Mouse (Mus musculus) megakaryocyte, embryonic 14.5 days (primary cell): ENCODE results near the gene Ahcyl2. TPM values are rescaled to one million over a fixed set of nuclear protein-coding genes. Genes with fewer than 3 reads are reported as not detected.
A peak's percentile ranks its signal among the peaks of the same experiment; 100 is the strongest.

Source experiments
- H3K27me3 ChIP-seq: replicated peaks from 2 replicates; pipeline ENCODE3; 2012; ENCODE audit warnings: inconsistent platforms
- H3K36me3 ChIP-seq: replicated peaks from 2 replicates; pipeline ENCODE3; 2012; ENCODE audit warnings: low read length, inconsistent platforms, mixed read lengths
- H3K4me1 ChIP-seq: 2 replicates; pipeline ENCODE4 v1.6.1; 2012; ENCODE audit warnings: inconsistent platforms
- H3K4me3 ChIP-seq: replicated peaks from 2 replicates; pipeline ENCODE3; 2012; ENCODE audit warnings: moderate library complexity, mild to moderate bottlenecking, inconsistent platforms
- H3K9me3 ChIP-seq: 2 replicates; pipeline ENCODE4 v1.6.1; 2012; ENCODE audit warnings: inconsistent platforms
- FLI1 ChIP-seq: IDR thresholded peaks from 2 replicates; pipeline ENCODE4 v1.6.1; 2012; ENCODE audit warnings: low read length, inconsistent platforms, mixed read lengths
- GATA1 ChIP-seq: IDR thresholded peaks from 3 replicates; pipeline ENCODE4 v1.6.1; 2012; ENCODE audit warnings: mixed read lengths, low read length, inconsistent platforms, borderline replicate concordance
- polyA plus RNA-seq: library from polyadenylated mRNA; stranded (reverse); fragments of >175 nt; gene quantifications from 2 replicates; pipeline ENCODE4 v1.2.3, GENCODE M21; 2012; ENCODE audit warnings: low replicate concordance; ENCODE audit not compliant: insufficient read depth

Ahcyl2 gene
- polyA plus RNA-seq = 3.1 and 19.8 TPM in 2 replicates

DNA sequence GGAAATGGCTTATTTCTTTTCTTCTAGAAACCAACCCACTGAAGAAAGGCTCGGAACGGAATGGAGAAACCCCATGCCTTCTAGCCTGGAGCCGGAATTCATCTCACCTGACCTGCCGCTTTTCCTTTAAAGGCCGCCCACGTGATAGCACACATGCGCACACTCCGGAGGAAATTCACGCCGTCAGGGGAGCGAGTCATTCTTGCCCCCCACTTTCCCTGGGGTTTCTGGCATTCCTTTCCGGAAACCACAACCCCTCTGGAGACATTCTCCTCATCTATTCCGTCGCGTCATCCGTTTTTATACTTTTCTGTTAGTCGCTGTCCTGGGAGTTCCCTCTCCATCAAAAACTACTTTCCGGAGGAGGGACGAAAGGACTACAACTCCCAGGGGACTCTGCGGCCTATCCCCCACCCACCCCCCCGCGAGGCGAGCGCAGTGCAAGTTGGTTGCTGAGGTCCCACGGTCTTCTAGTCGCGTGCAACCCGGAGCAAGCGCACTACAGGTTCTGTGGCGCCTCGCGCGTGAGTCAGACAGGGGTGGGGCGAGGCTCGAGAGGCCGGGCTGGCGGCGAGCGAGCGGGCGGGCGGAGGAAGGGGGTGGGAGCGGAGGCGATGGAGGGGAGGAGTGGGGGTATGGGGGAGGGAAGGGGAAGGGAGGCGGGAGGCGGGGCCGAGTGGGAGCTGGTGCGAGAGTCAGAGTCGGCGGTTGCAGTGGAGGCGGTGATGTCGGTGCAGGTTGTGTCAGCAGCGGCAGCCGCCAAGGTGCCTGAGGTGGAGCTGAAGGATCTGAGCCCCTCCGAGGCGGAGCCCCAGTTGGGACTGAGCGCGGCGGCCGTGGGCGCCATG lies at the start of gene Ahcyl2:
Gene Ahcyl2 (plus strand): TSS at position 199 of the 848 bp plus-strand sequence.
- Histone ChIP-seq H3K9me3 (no peaks in the 10 kb centered on the region), H3K27me3 (peaks cover 13% of the 10 kb centered on the region), H3K4me3 (peak within 1 kb of the TSS; percentile 97), H3K4me1 (peaks cover 36% of the 10 kb centered on the region), H3K36me3 (no peaks in the 10 kb centered on the region)
- no peak for TF ChIP-seq FLI1
- TF ChIP-seq GATA1 = no peak

DNA sequence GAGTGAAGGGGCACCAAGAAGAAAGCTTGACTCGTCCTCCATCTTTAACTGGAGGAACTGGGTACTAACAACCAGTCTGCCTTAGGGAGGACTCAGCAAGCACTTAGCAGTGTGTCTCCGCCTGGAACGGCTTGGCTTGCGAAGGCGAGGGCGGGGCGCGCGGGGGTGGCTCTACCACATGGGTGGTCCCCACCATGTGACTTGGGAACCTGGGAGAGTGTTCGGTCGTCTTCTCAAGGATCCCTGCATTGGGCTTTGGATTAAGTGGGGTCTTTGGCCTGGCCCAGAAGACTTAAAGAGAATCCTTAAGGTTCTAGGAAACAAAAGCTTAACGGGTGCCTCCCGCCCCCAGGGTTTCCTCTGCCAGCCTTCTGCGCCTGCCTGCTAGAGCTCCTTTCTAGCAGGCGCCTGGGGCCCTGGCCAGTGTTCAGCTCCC lies 48.9 kb upstream of the Ahcyl2 start:
- Histone ChIP-seq H3K36me3 (peaks cover 4% of the 10 kb centered on the region), H3K9me3 (no peaks in the 10 kb centered on the region), H3K4me3 (no peak overlapping the region), H3K27me3 (peaks cover 68% of the 10 kb centered on the region), H3K4me1 (no peaks in the 10 kb centered on the region)
- TF ChIP-seq GATA1 (no peak), FLI1 (no peak)

DNA sequence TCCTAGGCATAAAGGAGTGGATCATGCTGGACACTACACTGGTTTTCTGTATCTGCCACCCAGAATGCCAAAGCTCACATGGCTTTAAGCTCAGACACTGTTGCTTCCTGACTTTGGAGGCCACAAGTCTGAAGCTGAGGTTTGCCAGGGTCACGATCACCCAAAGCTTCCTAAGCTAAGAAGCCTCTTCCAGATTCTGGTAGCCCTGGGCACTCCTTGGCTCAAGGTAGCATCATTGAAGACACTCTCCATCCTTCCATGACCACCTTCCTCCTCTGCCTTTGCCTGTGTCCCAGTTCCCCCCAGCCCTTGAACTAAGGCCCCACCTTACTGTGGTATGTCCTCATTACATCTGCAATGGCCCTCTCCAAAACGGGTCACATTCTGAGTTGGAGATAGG lies 45.9 kb upstream of the Ahcyl2 start:
- Histone ChIP-seq H3K9me3 (no peaks in the 10 kb centered on the region), H3K4me3 (no peak overlapping the region), H3K27me3 (peaks cover 68% of the 10 kb centered on the region), H3K36me3 (peaks cover 4% of the 10 kb centered on the region), H3K4me1 (no peaks in the 10 kb centered on the region)
- TF ChIP-seq GATA1 = no peak
- TF ChIP-seq FLI1 = no peak

DNA sequence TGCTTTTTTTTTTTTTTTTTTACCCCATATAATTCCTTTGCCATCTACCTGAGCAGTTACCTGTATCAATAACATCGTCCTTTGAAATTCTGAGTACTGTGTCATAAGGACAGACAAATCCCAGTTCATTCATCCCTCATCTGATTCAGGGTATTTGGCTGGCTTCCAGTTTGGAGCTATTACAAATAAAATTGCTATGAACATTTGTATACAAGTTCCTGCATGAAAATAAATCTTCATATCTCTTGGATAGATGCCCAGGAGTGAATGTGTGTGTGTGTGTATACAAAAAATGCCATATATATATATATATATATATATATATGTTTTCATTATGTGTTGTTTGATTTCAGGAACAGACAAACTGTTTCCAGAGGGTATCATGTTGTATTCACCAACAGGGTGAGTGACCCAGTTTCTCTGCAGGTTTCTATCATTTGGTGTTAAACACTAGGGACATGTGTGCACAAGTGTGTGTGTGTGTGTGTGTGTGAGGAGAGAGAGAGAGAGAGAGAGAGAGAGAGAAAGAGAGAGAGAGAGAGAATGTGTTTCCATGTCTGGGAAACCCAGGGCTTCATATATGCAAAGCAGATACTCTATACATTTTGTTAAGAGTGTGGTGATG lies 41.1 kb upstream of the Ahcyl2 start:
- H3K9me3 ChIP-seq = no peaks in the 10 kb centered on the region
- no peak overlapping the region for H3K4me3 ChIP-seq
- H3K36me3 ChIP-seq = no peaks in the 10 kb centered on the region
- H3K4me1 ChIP-seq = no peaks in the 10 kb centered on the region
- TF ChIP-seq FLI1 (no peak), GATA1 (no peak)
- H3K27me3 ChIP-seq = peaks cover 47% of the 10 kb centered on the region

DNA sequence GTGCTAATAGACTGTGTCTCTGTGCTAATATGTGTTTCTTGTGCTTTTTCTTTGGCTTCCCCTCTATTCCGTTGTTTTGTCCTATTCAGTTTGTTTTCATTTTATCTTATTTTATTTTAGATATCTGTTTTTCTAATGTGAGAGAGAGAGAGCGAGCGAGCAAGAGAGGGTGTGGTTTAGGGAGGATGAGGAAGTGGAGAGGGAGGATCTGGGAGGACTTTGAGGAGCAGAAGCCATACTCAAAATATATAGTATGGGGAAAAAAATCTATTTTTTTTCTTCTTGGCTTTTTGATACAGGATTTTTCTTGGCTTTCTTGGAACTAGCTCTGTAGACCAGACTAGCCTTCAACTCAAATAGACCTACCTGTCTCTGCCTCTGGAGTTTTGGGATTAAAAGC lies 39.8 kb upstream of the Ahcyl2 start:
- Histone ChIP-seq H3K27me3 (peaks cover 46% of the 10 kb centered on the region), H3K4me1 (no peaks in the 10 kb centered on the region), H3K36me3 (no peaks in the 10 kb centered on the region), H3K4me3 (no peak overlapping the region), H3K9me3 (no peaks in the 10 kb centered on the region)
- TF ChIP-seq FLI1 (no peak), GATA1 (no peak)

DNA sequence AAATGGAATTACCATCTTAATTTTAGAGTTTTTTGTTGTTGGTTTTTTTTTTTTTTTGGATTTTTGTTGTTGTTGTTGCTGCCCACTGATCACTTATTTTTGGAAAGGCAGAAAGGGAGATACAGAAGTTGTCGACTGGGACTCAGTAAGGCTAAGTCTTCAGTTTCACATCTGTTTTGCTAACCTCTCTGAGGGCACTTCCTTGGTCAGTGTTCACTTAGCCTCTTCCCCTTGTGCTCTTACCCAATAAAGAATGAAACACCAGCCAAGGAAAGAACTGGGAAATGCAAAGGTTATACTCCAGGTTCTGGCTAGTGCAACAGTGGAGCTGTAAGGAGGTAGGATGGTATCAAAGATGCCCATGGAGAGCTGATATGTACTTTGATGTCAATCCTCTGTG lies 38.3 kb upstream of the Ahcyl2 start:
- Histone ChIP-seq H3K4me3 (no peak overlapping the region), H3K4me1 (no peaks in the 10 kb centered on the region), H3K36me3 (no peaks in the 10 kb centered on the region), H3K9me3 (no peaks in the 10 kb centered on the region), H3K27me3 (peaks cover 49% of the 10 kb centered on the region)
- TF ChIP-seq GATA1 (no peak), FLI1 (no peak)

DNA sequence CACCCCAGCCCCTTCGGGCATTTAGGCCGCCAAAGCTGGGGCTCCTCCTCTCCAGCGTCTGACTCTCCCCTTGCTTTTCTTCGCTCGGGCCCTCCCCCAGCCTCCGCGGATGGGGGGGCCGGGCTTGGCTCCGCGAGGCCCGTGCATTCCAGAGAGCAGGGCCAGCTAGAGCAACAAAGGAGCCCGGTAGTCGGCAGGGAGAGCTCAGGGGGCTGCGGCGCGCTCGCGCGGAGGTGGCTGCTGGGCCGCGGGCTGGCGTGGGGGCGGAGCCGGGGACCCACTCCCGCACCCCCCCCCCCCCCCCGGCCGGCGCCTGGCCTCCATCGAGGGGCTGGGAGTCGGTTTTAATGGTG lies 32.5 kb upstream of the Ahcyl2 start, which contains the start of gene Smo:
Gene Smo (plus strand): TSS at position 168 of the 353 bp plus-strand sequence.
- TF ChIP-seq GATA1 (no peak), FLI1 (no peak)
- H3K9me3 ChIP-seq = no peaks in the 10 kb centered on the region
- peaks cover 78% of the 10 kb centered on the region for H3K27me3 ChIP-seq
- peak within 1 kb of the TSS; percentile 93 for H3K4me3 ChIP-seq
- peaks cover 21% of the 10 kb centered on the region for H3K4me1 ChIP-seq
- no peaks in the 10 kb centered on the region for H3K36me3 ChIP-seq

DNA sequence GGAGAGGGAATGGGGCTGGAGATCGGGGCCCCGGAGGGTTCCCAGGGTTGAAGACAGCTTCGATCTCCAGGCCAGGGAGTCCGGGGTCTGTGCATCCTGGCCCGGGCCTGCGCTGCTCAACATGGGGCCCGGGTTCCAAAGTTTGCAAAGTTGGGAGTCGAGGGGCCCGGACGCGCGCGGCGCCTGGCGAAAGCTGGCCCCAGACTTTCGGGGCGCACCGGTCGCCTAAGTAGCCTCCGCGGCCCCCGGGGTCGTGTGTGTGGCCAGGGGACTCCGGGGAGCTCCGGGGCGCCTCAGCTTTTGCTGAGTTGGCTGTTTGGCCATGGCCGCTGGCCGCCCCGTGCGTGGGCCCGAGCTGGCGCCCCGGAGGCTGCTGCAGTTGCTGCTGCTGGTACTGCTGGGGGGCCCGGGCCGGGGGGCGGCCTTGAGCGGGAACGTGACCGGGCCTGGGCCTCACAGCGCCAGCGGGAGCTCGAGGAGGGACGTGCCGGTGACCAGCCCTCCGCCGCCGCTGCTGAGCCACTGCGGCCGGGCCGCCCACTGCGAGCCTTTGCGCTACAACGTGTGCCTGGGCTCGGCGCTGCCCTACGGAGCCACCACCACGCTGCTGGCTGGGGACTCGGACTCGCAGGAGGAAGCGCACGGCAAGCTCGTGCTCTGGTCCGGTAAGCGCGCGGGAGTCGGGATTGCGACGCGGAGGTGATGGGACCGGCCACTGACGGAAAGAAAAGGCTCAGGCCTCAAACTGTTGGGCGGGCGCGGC lies 31.9 kb upstream of the Ahcyl2 start:
- no peaks in the 10 kb centered on the region for H3K36me3 ChIP-seq
- H3K9me3 ChIP-seq = no peaks in the 10 kb centered on the region
- H3K4me3 ChIP-seq = peak overlapping the region; percentile 93
- H3K27me3 ChIP-seq = peaks cover 77% of the 10 kb centered on the region
- H3K4me1 ChIP-seq = peaks cover 21% of the 10 kb centered on the region
- TF ChIP-seq FLI1 (no peak), GATA1 (no peak)

DNA sequence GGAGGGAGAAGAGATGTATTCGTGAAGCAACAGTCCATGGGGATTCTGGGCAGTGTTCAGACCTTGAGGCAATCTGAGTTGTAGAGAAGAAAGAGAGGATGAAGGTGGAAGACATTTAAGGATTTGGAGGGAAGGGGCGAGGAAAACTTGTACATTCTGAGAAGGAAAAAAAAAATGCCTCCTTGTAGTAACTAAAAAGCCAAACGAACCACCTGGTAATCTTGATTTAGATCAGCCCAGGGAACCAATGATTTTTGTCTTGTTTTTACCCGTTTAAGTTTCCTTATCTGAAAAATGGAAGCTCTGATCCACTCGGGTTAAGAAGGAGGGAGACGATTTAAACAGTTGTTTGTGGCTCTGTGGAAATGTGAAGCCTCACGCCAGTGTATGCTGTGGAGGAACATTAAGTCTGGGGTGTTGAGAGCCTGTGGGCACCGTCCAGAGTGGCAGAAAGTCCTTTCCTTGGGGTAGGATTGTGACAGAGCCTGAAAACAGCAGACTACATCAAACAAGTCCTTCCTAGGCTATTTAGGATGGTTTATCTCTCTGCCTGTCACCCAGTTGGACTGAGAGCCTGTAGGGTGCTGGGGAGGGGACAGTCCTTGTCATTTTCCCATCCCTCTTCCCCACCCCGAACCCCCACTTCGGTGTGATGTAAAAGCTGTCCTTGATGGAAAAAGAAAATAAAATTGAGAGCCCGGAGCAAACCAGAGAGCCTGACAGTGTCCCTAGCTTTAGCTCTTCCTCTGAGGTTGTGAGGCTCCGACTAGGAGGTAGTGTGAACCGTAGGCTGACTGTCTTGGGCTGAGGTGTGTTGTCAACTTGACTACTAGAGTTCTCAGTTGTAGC lies 31.0 kb upstream of the Ahcyl2 start:
- TF ChIP-seq GATA1 (no peak), FLI1 (no peak)
- H3K4me1 ChIP-seq = peaks cover 21% of the 10 kb centered on the region
- H3K4me3 ChIP-seq = peak overlapping the region; percentile 93
- H3K36me3 ChIP-seq = no peaks in the 10 kb centered on the region
- H3K27me3 ChIP-seq = peaks cover 74% of the 10 kb centered on the region
- H3K9me3 ChIP-seq = no peaks in the 10 kb centered on the region
